7 mouse cellular contexts compared by ENCODE assay signal in the genomic region with DNA sequence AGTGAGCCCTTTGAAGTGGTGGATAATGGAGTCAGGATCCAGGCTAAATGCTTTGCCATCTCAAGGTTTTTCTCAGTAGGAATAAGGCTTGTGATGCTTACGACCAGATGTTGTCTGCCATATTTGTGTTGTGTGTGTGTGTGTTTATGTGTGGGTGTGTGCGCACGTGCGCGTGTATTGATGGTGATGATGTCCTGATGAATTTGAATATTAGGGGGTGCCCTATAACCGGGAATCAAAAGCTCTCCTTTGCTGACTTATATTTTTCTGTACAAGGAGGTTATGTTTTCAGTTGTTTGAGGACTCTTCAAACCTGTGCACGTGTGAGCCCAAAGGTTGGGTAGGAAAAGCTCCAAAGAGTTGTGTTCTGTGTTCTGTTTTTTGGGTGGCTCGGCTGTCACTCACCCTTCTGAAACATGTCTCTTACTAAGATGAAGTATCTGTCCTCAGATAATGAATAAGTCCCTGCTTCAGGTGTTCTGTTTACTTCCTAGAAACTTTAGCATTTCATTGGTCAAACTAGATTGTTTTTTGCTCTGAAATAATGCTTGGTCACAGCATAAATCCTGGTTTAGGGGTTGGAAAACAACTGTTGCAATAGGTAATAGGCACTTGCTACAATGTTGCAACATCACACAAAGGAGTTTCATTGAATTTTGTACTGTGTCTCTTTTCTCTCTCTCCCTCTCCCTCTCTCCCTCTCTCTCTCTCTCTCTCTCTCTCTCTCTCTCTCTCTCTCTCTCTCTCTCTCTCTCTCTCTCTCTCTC. TPM values are rescaled to one million over a fixed set of nuclear protein-coding genes. Genes with fewer than 3 reads are reported as not detected.
DNase-seq lines count a peak whose midpoint lies in the region; ATAC-seq and TF ChIP-seq lines count a peak whose summit lies in the region.

No protein-coding gene starts in this region.

- peak overlapping the region; percentile 93 for H3K27ac ChIP-seq in lung, postnatal 0 days (ENCODE audit: low read length)
- no peak overlapping the region for H3K27ac ChIP-seq in embryonic fibroblast, embryonic 13.5 days (ENCODE audit: insufficient read depth, low read length)
- H3K27ac ChIP-seq in limb, embryonic 14.5 days (replicated peaks; ENCODE audit: low read depth, low read length) = no peak overlapping the region
- H3K27ac ChIP-seq in stomach, embryonic 15.5 days = 0 out of 2 replicates have a peak overlapping the region, but pooled peaks have one; percentile 79

- peak; percentile 46 for DNase-seq in lung, postnatal 0 days (ENCODE audit: low spot score)
- no peak for DNase-seq in lung, postnatal 4 days
- DNase-seq in limb, embryonic 14.5 days (ENCODE audit: low spot score) = no peak
- DNase-seq in thymus, postnatal 0 days (ENCODE audit: low spot score) = no peak
- no peak for DNase-seq in left cerebral cortex, adult 18-20 months (ENCODE audit: low spot score in 2 of 2)

- no peaks in the 10 kb centered on the region for H3K27me3 ChIP-seq in lung, postnatal 0 days (replicated peaks; ENCODE audit: insufficient read depth, low read length)
- H3K27me3 ChIP-seq in limb, embryonic 14.5 days (ENCODE audit: control insufficient read depth, insufficient read depth, low read length) = no peaks in the 10 kb centered on the region; the same call in 1 of the 2 replicates
- no peaks in the 10 kb centered on the region for H3K27me3 ChIP-seq in stomach, embryonic 15.5 days (replicated peaks)

- no peaks in the 10 kb centered on the region for H3K36me3 ChIP-seq in lung, postnatal 0 days (ENCODE audit: insufficient read depth, low read length)
- no peaks in the 10 kb centered on the region for H3K36me3 ChIP-seq in limb, embryonic 14.5 days (ENCODE audit: control insufficient read depth, insufficient read depth, low read length)
- H3K36me3 ChIP-seq in stomach, embryonic 15.5 days = no peaks in the 10 kb centered on the region

- peak overlapping the region; percentile 68 for H3K4me3 ChIP-seq in lung, postnatal 0 days (ENCODE audit: low read depth, low read length)
- H3K4me3 ChIP-seq in embryonic fibroblast, embryonic 13.5 days (ENCODE audit: insufficient read depth, low read length) = peak overlapping the region; percentile 78; the same call in 1 of the 2 replicates
- H3K4me3 ChIP-seq in limb, embryonic 14.5 days (replicated peaks; ENCODE audit: low read length) = peak overlapping the region; percentile 71
- H3K4me3 ChIP-seq in stomach, embryonic 15.5 days (replicated peaks) = peak overlapping the region; percentile 74

- no peaks in the 10 kb centered on the region for H3K9me3 ChIP-seq in lung, postnatal 0 days (ENCODE audit: low read length)
- no peaks in the 10 kb centered on the region for H3K9me3 ChIP-seq in limb, embryonic 14.5 days (ENCODE audit: control insufficient read depth, low read length)
- no peaks in the 10 kb centered on the region for H3K9me3 ChIP-seq in stomach, embryonic 15.5 days

- TF ChIP-seq POLR2A in embryonic fibroblast, embryonic 13.5 days (IDR thresholded peaks at IDR 0.05; ENCODE audit: low read depth, low read length) = no peak
- TF ChIP-seq POLR2A in limb, embryonic 14.5 days (IDR thresholded peaks at IDR 0.05; ENCODE audit: borderline replicate concordance, extremely low read depth, insufficient read depth, insufficient read length) = no peak

- H3K9ac ChIP-seq in lung, postnatal 0 days (replicated peaks; ENCODE audit: low read depth) = peak overlapping the region; percentile 84; the same call in 1 of the 2 replicates
- H3K9ac ChIP-seq in limb, embryonic 14.5 days (ENCODE audit: low read depth, low read length, severe bottlenecking) = no peak overlapping the region; the same call in 1 of the 2 replicates
- H3K9ac ChIP-seq in stomach, embryonic 15.5 days = no peak overlapping the region

- TF ChIP-seq EP300 in lung, postnatal 0 days (IDR thresholded peaks at IDR 0.05) = no peak

- 74% methylated on average over 8 of the region's 8 CpGs for WGBS in lung, postnatal 0 days
- WGBS in limb, embryonic 14.5 days = 78% methylated on average over 8 of the region's 8 CpGs
- WGBS in stomach, embryonic 15.5 days = 80% methylated on average over 8 of the region's 8 CpGs

- TF ChIP-seq CTCF in lung, postnatal 0 days (IDR thresholded peaks at IDR 0.05) = no peak
- no peak for TF ChIP-seq CTCF in embryonic fibroblast, embryonic 13.5 days (IDR thresholded peaks at IDR 0.05; ENCODE audit: borderline replicate concordance, insufficient read depth, low read length)

- no peak for ATAC-seq in lung, postnatal 0 days
- ATAC-seq in limb, embryonic 14.5 days (ENCODE audit: low FRiP score, low read depth) = no peak
- no peak for ATAC-seq in stomach, embryonic 15.5 days (ENCODE audit: insufficient read depth, low FRiP score, low read depth)

- peak overlapping the region; percentile 83 for H3K4me2 ChIP-seq in lung, postnatal 0 days (replicated peaks; ENCODE audit: low read depth, low read length)
- H3K4me2 ChIP-seq in limb, embryonic 14.5 days (replicated peaks; ENCODE audit: low read depth, low read length, severe bottlenecking) = peak overlapping the region; percentile 97
- H3K4me2 ChIP-seq in stomach, embryonic 15.5 days = peak overlapping the region; percentile 96

- H3K4me1 ChIP-seq in lung, postnatal 0 days (ENCODE audit: insufficient read depth, low read depth, low read length) = no peaks in the 10 kb centered on the region
- peaks cover 8% of the 10 kb centered on the region for H3K4me1 ChIP-seq in embryonic fibroblast, embryonic 13.5 days (ENCODE audit: control insufficient read depth, insufficient read depth, low read length)
- H3K4me1 ChIP-seq in limb, embryonic 14.5 days (ENCODE audit: control insufficient read depth, insufficient read depth, low read length) = no peaks in the 10 kb centered on the region
- H3K4me1 ChIP-seq in stomach, embryonic 15.5 days = no peaks in the 10 kb centered on the region

RNA-seq across cellular contexts. Expression of gene Tmem62, which starts 1.3 kb away (rescaled TPM):
- polyA plus RNA-seq in lung, postnatal 0 days (2015; fragmentation: Nextera tagmentation; extraction: Ambion mirVana) = 13.2 and 13.5 TPM in 2 replicates
- polyA plus RNA-seq in embryonic fibroblast, embryonic 13.5 days (2011; ENCODE audit: insufficient read length, low read depth, missing spikeins) = 5.0 and 8.0 TPM in 2 replicates
- 2.9 and 3.0 TPM in 2 replicates for polyA plus RNA-seq in limb, embryonic 14.5 days (2012; rRNA removed)
- polyA plus RNA-seq in limb, embryonic 14.5 days (2014; fragmentation: Nextera tagmentation; extraction: Ambion mirVana) = 1.4 and 1.5 TPM in 2 replicates
- 3.5 and 4.9 TPM in 2 replicates for polyA plus RNA-seq in stomach, embryonic 15.5 days (2015; fragmentation: Nextera tagmentation; extraction: Ambion mirVana)
- polyA plus RNA-seq in thymus, postnatal 0 days (2015; fragmentation: Nextera tagmentation; extraction: Ambion mirVana) = 3.0 and 4.7 TPM in 2 replicates
- 10 to 100 TPM; 24.8 to 25.6 TPM for total RNA-seq in left cerebral cortex, adult 18-20 months (2021)

RNA-seq across cellular contexts. Expression of gene Ubr1, which starts 7.6 kb away (rescaled TPM):
- 25.1 and 29.9 TPM in 2 replicates for polyA plus RNA-seq in lung, postnatal 0 days (2015; fragmentation: Nextera tagmentation; extraction: Ambion mirVana)
- 24.8 and 25.4 TPM in 2 replicates for polyA plus RNA-seq in embryonic fibroblast, embryonic 13.5 days (2011; ENCODE audit: insufficient read length, low read depth, missing spikeins)
- 16.8 and 29.9 TPM in 2 replicates for polyA plus RNA-seq in limb, embryonic 14.5 days (2012; rRNA removed)
- polyA plus RNA-seq in limb, embryonic 14.5 days (2014; fragmentation: Nextera tagmentation; extraction: Ambion mirVana) = 22.3 and 22.6 TPM in 2 replicates
- 21.5 and 22.9 TPM in 2 replicates for polyA plus RNA-seq in stomach, embryonic 15.5 days (2015; fragmentation: Nextera tagmentation; extraction: Ambion mirVana)
- polyA plus RNA-seq in thymus, postnatal 0 days (2015; fragmentation: Nextera tagmentation; extraction: Ambion mirVana) = 23.1 and 28.6 TPM in 2 replicates
- 10 to 100 TPM; 43.2 to 45.0 TPM for total RNA-seq in left cerebral cortex, adult 18-20 months (2021)

RNA-seq across cellular contexts. Expression of gene Ccndbp1, which starts 30.1 kb away (rescaled TPM):
- polyA plus RNA-seq in lung, postnatal 0 days (2015; fragmentation: Nextera tagmentation; extraction: Ambion mirVana) = 55.6 and 56.8 TPM in 2 replicates
- 31.8 and 37.2 TPM in 2 replicates for polyA plus RNA-seq in embryonic fibroblast, embryonic 13.5 days (2011; ENCODE audit: insufficient read length, low read depth, missing spikeins)
- polyA plus RNA-seq in limb, embryonic 14.5 days (2012; rRNA removed) = 36.9 and 39.9 TPM in 2 replicates
- polyA plus RNA-seq in limb, embryonic 14.5 days (2014; fragmentation: Nextera tagmentation; extraction: Ambion mirVana) = 40.2 and 40.7 TPM in 2 replicates
- 33.6 and 35.0 TPM in 2 replicates for polyA plus RNA-seq in stomach, embryonic 15.5 days (2015; fragmentation: Nextera tagmentation; extraction: Ambion mirVana)
- polyA plus RNA-seq in thymus, postnatal 0 days (2015; fragmentation: Nextera tagmentation; extraction: Ambion mirVana) = 81.1 and 85.9 TPM in 2 replicates
- total RNA-seq in left cerebral cortex, adult 18-20 months (2021) = 10 to 100 TPM; 63.0 to 64.6 TPM

RNA-seq across cellular contexts. Expression of gene Epb42, which starts 58.8 kb away (rescaled TPM):
- 1.4 and 2.3 TPM in 2 replicates for polyA plus RNA-seq in lung, postnatal 0 days (2015; fragmentation: Nextera tagmentation; extraction: Ambion mirVana)
- polyA plus RNA-seq in embryonic fibroblast, embryonic 13.5 days (2011; ENCODE audit: insufficient read length, low read depth, missing spikeins) = not detected in 2 replicates
- polyA plus RNA-seq in limb, embryonic 14.5 days (2012; rRNA removed) = 0.38 and 0.77 TPM in 2 replicates
- polyA plus RNA-seq in limb, embryonic 14.5 days (2014; fragmentation: Nextera tagmentation; extraction: Ambion mirVana) = 0.98 TPM in 1 of 2 replicates, not detected in the other
- polyA plus RNA-seq in stomach, embryonic 15.5 days (2015; fragmentation: Nextera tagmentation; extraction: Ambion mirVana) = 6.0 and 12.2 TPM in 2 replicates
- polyA plus RNA-seq in thymus, postnatal 0 days (2015; fragmentation: Nextera tagmentation; extraction: Ambion mirVana) = 0.30 and 0.46 TPM in 2 replicates
- total RNA-seq in left cerebral cortex, adult 18-20 months (2021) = not detected

Comparison
In these comparisons a context has a peak if more than half of its experiments do, and no peak if none do; other contexts are left out.
1. H3K27ac ChIP-seq: peak in lung, postnatal 0 days (single experiment) and stomach, embryonic 15.5 days (single experiment); none in embryonic fibroblast, embryonic 13.5 days (single experiment) and limb, embryonic 14.5 days (single experiment).
2. Peak in every context shown above with its lines, with median percentiles within 50 percentile points of each other: H3K4me2 ChIP-seq and H3K4me3 ChIP-seq.